Mouse (Mus musculus) testis, adult 2 months (tissue): ENCODE results near the gene Casp2.

Experiments
- CTCF ChIP-seq: fragments of 200-500 bp; IDR thresholded peaks from 2 replicates; pipeline ENCODE4 v1.5.1; 2012; ENCODE audit warnings: low read depth, mild to moderate bottlenecking, inconsistent platforms, low read length, moderate library complexity; ENCODE audit not compliant: control insufficient read depth, insufficient read depth, insufficient replicate concordance
- POLR2A ChIP-seq: fragments of 200-500 bp; IDR thresholded peaks from 2 replicates; pipeline ENCODE4 v1.6.1; 2012; ENCODE audit warnings: low read depth, mild to moderate bottlenecking, inconsistent platforms, low read length, moderate library complexity; ENCODE audit not compliant: control insufficient read depth

- TF ChIP-seq POLR2A, result no peak
- no peak for TF ChIP-seq CTCF
Observed at GRCm38 (mm10) chr6:42324067-42324481, 59.3 kb downstream of the Casp2 start.
